Mouse (Mus musculus) liver, embryonic 15.5 days (tissue): ENCODE measurements around the gene S100a3. TPM values are rescaled to one million over a fixed set of nuclear protein-coding genes. Genes with fewer than 3 reads are reported as not detected.

Experiments used
- ATAC-seq: fragments of 200-750 bp; cut with Nextera tagmentation; 2 replicates; pipeline ENCODE4 v1.8.0; 2017; ENCODE audit warnings: moderate number of reproducible peaks, mild to moderate bottlenecking, moderate library complexity; ENCODE audit not compliant: insufficient read depth
- H3K27ac ChIP-seq: fragments of 300-500 bp; sonication (generic); replicated peaks from 2 replicates; pipeline ENCODE4 v1.5.1; 2015; ENCODE audit warnings: mild to moderate bottlenecking, inconsistent platforms
- H3K27me3 ChIP-seq: fragments of 300-500 bp; sonication (generic); 2 replicates; pipeline ENCODE4 v1.6.1; 2015; ENCODE audit warnings: mild to moderate bottlenecking, inconsistent platforms
- H3K36me3 ChIP-seq: fragments of 300-500 bp; sonication (generic); replicated peaks from 2 replicates; pipeline ENCODE4 v1.6.1; 2015; ENCODE audit warnings: moderate library complexity, mild to moderate bottlenecking, inconsistent platforms
- H3K4me1 ChIP-seq: fragments of 300-500 bp; sonication (generic); replicated peaks from 2 replicates; pipeline ENCODE4 v1.6.1; 2015; ENCODE audit warnings: inconsistent platforms
- H3K4me2 ChIP-seq: fragments of 300-500 bp; sonication (generic); 2 replicates; pipeline ENCODE4 v1.6.1; 2015; ENCODE audit warnings: moderate library complexity, mild to moderate bottlenecking, inconsistent platforms
- H3K4me3 ChIP-seq: fragments of 300-500 bp; sonication (generic); replicated peaks from 2 replicates; pipeline ENCODE4 v1.5.1; 2015; ENCODE audit warnings: mild to moderate bottlenecking, inconsistent platforms
- H3K9ac ChIP-seq: fragments of 300-500 bp; sonication (generic); 2 replicates; pipeline ENCODE4 v1.6.1; 2015; ENCODE audit warnings: moderate library complexity, mild to moderate bottlenecking, inconsistent platforms
- H3K9me3 ChIP-seq: fragments of 300-500 bp; sonication (generic); replicated peaks from 2 replicates; pipeline ENCODE4 v1.6.1; 2016; ENCODE audit warnings: inconsistent platforms
- WGBS: fragments of 180-500 bp; shearing (Covaris S2); methylation state at CpG from one replicate; pipeline ENCODE4 v1.1.7; 2015; ENCODE audit warnings: mixed read lengths; ENCODE audit not compliant: insufficient replicate concordance; 5-methylcytosine and 5-hydroxymethylcytosine counted together
- polyA plus RNA-seq: library from polyadenylated mRNA; unstranded; fragments of >200 nt; fragmentation: Nextera tagmentation; extraction: Ambion mirVana; gene quantifications from 2 replicates; pipeline ENCODE4 v1.2.1, GENCODE M21; 2015

The S100a3 gene
- polyA plus RNA-seq, 1 experiment from 2014 or later: not detected

DNA sequence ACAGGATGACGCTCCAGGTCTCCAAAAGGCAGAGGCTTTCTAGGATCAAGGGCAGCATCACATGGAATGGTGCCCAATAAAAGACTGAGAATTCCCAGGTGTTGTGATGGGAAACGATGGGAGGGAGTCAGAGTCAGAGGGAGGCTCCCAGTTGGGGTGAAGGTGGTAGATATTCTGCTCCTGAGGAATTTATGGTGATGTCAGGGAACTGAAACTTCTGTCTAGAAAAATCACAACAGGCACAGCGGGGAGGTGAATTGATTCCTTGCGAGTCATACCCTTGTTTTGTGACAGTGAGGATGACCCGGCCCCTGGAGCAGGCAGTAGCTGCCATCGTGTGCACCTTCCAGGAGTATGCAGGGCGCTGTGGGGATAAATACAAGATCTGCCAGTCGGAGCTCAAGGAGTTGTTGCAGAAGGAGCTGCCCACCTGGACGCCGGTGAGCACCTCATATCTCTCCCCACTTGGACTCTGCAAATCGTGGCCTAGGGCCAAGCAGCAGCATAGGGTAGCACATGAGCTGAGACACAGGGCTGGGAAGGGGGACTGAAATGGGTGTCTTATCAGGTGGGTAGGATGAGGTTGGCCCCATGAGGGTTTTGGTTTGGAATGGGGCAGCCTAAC, 41.2 kb downstream of the S100a3 start, which contains the start of gene Gm42674:
Gene Gm42674, plus strand, starts transcription at position 419 of the 625 bp plus-strand sequence.
- no peak within 1 kb of the TSS for H3K4me3 ChIP-seq
- H3K4me2 ChIP-seq: no peak within 1 kb of the TSS
- no peaks in the 10 kb centered on the region for H3K36me3 ChIP-seq
- no peaks in the 10 kb centered on the region for H3K9me3 ChIP-seq
- no peaks in the 10 kb centered on the region for H3K4me1 ChIP-seq
- H3K27ac ChIP-seq: no peak within 1 kb of the TSS
- whole genome bisulfite sequencing: 61% methylated on average over 11 of the region's 11 CpGs
- no peak for ATAC-seq
- H3K9ac ChIP-seq: no peak within 1 kb of the TSS
- no peaks in the 10 kb centered on the region for H3K27me3 ChIP-seq

DNA sequence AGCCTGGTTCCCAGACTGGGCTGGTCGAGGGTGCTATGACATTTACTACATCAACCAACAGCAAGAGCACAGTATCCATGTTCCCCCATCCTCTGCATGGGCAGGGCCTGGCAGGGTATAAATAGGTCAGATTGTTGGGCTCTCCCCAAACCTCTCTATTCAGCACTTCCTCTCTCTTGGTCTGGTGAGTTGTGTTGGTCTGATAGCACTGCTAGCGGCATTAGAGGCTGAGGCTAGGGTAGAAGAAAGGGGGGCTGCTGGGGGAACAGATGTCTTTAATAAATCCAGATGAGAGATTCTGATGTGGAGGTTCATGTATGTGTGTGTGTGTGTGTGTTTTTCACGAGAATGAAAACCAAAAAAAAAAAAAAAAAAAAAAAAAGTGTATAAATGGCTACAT, 43.2 kb downstream of the S100a3 start, which contains the start of gene S100a4:
Gene S100a4, plus strand, starts transcription at position 149 of the 400 bp plus-strand sequence.
- Histone ChIP-seq H3K36me3 (no peaks in the 10 kb centered on the region), H3K27me3 (peaks cover 4% of the 10 kb centered on the region; the same call in 1 of the 2 replicates), H3K4me3 (no peak within 1 kb of the TSS), H3K4me1 (no peaks in the 10 kb centered on the region), H3K9me3 (no peaks in the 10 kb centered on the region), H3K9ac (no peak within 1 kb of the TSS), H3K27ac (no peak within 1 kb of the TSS), H3K4me2 (no peak within 1 kb of the TSS)
- ATAC-seq: no peak
- whole genome bisulfite sequencing: 12% methylated on average over 3 of the region's 3 CpGs

DNA sequence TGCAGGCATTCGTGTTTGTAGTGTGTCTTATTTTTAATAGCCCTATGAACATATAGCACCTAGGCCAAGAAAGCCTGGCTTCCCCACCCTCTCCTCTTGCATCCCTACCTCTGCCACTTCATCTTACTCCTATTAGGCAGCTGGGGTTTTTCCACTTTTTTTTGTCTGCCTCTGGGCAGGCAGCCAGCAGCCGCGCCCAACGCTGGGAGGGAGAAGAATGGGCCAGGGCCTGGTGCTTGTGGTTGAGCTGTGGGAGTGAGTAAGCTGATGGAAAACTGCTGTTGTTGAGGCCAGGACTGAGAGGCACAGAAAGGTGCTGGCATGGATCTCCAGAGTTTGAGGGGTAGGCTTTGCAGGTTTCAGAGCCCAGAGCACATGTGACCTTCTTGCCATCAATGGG, 44.0 kb downstream of the S100a3 start:
- Histone ChIP-seq H3K4me3 (no peak overlapping the region), H3K4me2 (no peak overlapping the region), H3K27ac (no peak overlapping the region), H3K36me3 (no peaks in the 10 kb centered on the region), H3K27me3 (peaks cover 4% of the 10 kb centered on the region; the same call in 1 of the 2 replicates), H3K9ac (no peak overlapping the region), H3K9me3 (no peaks in the 10 kb centered on the region), H3K4me1 (no peaks in the 10 kb centered on the region)
- WGBS: 24% methylated on average over 4 of the region's 4 CpGs
- no peak for ATAC-seq

DNA sequence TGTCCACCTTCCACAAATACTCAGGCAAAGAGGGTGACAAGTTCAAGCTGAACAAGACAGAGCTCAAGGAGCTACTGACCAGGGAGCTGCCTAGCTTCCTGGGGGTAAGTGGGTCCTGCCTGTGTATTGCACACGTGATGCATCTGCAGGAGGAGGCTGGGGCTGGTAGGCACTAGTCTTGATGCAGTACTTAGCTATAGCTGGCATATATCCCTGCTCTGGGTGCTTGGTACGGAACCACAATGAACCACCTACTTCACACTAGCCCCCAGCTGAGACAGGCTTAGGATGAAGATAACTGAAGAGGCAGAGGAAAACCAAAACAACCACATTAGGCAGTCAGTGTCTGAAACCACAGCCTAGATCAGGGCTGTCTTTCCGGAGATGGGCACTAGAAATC, 44.7 kb downstream of the S100a3 start:
- no peak overlapping the region for H3K9ac ChIP-seq
- 27% methylated on average over 3 of the region's 3 CpGs for WGBS
- no peak for ATAC-seq
- peaks cover 4% of the 10 kb centered on the region; the same call in 1 of the 2 replicates for H3K27me3 ChIP-seq
- no peaks in the 10 kb centered on the region for H3K4me1 ChIP-seq
- no peaks in the 10 kb centered on the region for H3K36me3 ChIP-seq
- no peak overlapping the region for H3K4me3 ChIP-seq
- no peaks in the 10 kb centered on the region for H3K9me3 ChIP-seq
- no peak overlapping the region for H3K4me2 ChIP-seq
- no peak overlapping the region for H3K27ac ChIP-seq

DNA sequence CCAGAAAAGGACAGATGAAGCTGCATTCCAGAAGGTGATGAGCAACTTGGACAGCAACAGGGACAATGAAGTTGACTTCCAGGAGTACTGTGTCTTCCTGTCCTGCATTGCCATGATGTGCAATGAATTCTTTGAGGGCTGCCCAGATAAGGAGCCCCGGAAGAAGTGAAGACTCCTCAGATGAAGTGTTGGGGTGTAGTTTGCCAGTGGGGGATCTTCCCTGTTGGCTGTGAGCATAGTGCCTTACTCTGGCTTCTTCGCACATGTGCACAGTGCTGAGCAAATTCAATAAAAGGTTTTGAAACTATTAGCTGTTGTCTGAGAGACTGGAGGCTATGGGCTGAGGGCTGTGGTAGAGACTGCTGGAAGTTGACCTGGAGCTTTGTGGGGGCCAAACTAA, 45.4 kb downstream of the S100a3 start:
- H3K27me3 ChIP-seq: peaks cover 4% of the 10 kb centered on the region; the same call in 1 of the 2 replicates
- 54% methylated on average over 2 of the region's 2 CpGs for WGBS
- no peak overlapping the region for H3K27ac ChIP-seq
- no peak overlapping the region for H3K4me3 ChIP-seq
- H3K4me1 ChIP-seq: no peaks in the 10 kb centered on the region
- H3K9ac ChIP-seq: no peak overlapping the region
- no peak overlapping the region for H3K4me2 ChIP-seq
- H3K9me3 ChIP-seq: no peaks in the 10 kb centered on the region
- no peak for ATAC-seq
- H3K36me3 ChIP-seq: no peaks in the 10 kb centered on the region

DNA sequence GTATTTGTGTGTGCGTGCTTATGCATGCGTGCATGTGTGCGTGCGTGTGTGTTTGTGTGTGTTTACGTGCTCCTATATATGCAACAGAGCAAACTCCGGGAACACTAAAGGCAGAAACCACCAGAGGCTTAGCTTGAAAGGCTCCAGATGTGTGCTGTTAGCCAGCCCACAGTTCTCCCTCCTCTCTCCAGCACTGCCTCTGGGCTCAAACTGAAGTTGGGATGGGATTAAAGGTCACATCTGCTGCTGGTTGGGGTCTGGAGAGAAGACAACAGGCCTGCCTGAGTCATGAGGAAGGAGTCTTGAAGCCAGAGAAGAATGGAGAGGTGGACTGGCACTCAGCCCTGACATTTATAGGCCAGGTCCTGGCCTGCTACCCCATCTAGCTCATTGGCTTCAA, 45.8 kb downstream of the S100a3 start:
- Histone ChIP-seq H3K4me1 (no peaks in the 10 kb centered on the region), H3K27ac (no peak overlapping the region), H3K4me2 (no peak overlapping the region), H3K36me3 (no peaks in the 10 kb centered on the region), H3K4me3 (no peak overlapping the region), H3K27me3 (peaks cover 4% of the 10 kb centered on the region; the same call in 1 of the 2 replicates), H3K9me3 (no peaks in the 10 kb centered on the region), H3K9ac (no peak overlapping the region)
- WGBS: 81% methylated on average over 6 of the region's 6 CpGs
- ATAC-seq: no peak

DNA sequence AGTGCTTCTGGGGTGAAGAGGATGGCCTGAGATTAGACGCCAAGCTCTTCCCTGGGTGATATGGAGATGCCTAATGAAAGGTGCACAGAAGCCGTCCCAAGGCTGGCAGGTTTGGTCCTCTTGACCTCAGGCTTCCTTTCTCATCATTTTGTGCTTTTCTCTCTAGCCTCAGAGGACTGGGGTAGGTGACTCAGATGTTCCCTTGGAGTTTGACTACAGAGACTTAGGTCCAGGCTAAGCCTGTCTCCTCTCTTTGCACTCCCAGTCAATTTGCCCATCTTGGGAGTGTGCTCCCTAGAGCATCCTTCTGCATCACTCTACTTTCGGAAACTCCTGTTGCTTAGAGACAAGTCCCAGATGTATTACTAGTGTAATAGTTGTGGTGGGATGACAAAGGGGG, 47.0 kb downstream of the S100a3 start:
- ATAC-seq: no peak
- H3K4me2 ChIP-seq: no peak overlapping the region
- H3K27ac ChIP-seq: no peak overlapping the region
- no peak overlapping the region for H3K9ac ChIP-seq
- H3K27me3 ChIP-seq: peaks cover 4% of the 10 kb centered on the region; the same call in 1 of the 2 replicates
- no peaks in the 10 kb centered on the region for H3K9me3 ChIP-seq
- no peaks in the 10 kb centered on the region for H3K36me3 ChIP-seq
- WGBS: 60% methylated on average over 3 of the region's 3 CpGs
- H3K4me3 ChIP-seq: no peak overlapping the region
- no peaks in the 10 kb centered on the region for H3K4me1 ChIP-seq

DNA sequence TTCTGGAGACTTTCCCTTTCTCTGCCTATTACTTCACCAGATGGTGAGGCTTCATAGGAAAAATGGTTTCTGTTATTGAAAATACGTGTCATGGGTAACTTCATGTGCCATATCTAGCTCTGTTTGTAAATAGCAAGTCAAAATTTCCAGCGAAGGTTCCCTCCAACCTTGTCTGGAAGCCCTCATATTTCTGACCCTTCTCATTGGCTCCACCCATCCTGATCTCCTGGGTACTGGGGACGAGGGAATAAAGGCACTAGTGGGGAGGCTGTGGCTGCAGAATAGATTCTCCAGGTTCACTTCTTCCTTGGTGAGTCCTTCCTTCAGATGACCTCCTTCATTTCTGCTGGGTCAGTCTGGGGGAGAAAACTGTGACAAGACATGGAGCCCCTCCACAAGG, 47.8 kb downstream of the S100a3 start, which contains the start of gene S100a5:
Gene S100a5, plus strand, starts transcription at position 301 of the 400 bp plus-strand sequence.
- Histone ChIP-seq H3K4me2 (no peak within 1 kb of the TSS), H3K4me3 (no peak within 1 kb of the TSS), H3K9ac (no peak within 1 kb of the TSS), H3K4me1 (peaks cover 5% of the 10 kb centered on the region; the same call in 1 of the 2 replicates), H3K27me3 (peaks cover 4% of the 10 kb centered on the region; the same call in 1 of the 2 replicates), H3K27ac (no peak within 1 kb of the TSS), H3K36me3 (no peaks in the 10 kb centered on the region), H3K9me3 (no peaks in the 10 kb centered on the region)
- ATAC-seq: no peak
- WGBS: 25% methylated on average over 3 of the region's 3 CpGs

DNA sequence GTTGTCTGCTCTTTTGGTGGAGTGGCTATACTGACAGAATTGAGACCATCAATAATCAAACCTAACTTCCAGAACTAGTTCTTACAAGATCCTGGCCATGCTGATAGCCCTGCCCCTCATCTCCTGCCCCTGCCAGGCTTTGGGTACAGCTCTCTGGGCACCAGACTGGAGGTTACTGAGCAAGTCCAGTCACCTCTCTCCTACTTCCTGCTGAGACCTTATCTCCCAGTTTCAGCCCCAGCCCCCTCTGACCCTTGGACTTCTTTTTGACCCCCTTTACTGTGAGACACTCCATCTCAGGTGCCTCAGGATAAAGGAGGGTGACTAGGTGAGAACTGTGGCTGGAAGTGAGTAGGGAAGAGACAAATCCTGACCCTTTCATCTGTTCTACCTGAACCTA, 48.7 kb downstream of the S100a3 start:
- no peak overlapping the region for H3K4me3 ChIP-seq
- no peaks in the 10 kb centered on the region for H3K36me3 ChIP-seq
- H3K4me2 ChIP-seq: no peak overlapping the region
- H3K4me1 ChIP-seq: peaks cover 5% of the 10 kb centered on the region; the same call in 1 of the 2 replicates
- no peak overlapping the region for H3K9ac ChIP-seq
- no peak for ATAC-seq
- peaks cover 6% of the 10 kb centered on the region; the same call in 1 of the 2 replicates for H3K27me3 ChIP-seq
- H3K27ac ChIP-seq: no peak overlapping the region
- H3K9me3 ChIP-seq: no peaks in the 10 kb centered on the region

DNA sequence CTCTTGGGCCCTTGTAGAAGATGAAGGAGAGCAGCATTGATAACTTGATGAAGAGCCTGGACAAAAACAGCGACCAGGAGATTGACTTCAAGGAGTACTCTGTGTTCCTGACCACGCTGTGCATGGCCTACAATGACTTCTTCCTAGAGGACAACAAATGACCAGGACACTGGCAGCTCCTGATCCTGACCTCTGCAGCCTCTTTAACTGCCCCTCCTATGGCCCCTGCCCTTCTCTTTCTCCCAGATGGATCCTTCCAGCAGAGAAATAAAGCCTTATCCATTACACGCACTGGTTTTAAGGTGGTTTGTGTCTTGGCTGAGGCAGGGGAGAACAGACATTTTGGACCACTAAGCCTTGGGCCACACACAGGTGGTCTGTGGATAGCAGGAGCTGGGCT, 51.1 kb downstream of the S100a3 start:
- WGBS: 58% methylated on average over 3 of the region's 3 CpGs
- Histone ChIP-seq H3K36me3 (no peaks in the 10 kb centered on the region), H3K4me1 (peaks cover 5% of the 10 kb centered on the region; the same call in 1 of the 2 replicates), H3K4me3 (no peak overlapping the region), H3K27me3 (peaks cover 6% of the 10 kb centered on the region; the same call in 1 of the 2 replicates), H3K9me3 (no peaks in the 10 kb centered on the region), H3K9ac (no peak overlapping the region), H3K4me2 (no peak overlapping the region), H3K27ac (no peak overlapping the region)
- ATAC-seq: no peak

DNA sequence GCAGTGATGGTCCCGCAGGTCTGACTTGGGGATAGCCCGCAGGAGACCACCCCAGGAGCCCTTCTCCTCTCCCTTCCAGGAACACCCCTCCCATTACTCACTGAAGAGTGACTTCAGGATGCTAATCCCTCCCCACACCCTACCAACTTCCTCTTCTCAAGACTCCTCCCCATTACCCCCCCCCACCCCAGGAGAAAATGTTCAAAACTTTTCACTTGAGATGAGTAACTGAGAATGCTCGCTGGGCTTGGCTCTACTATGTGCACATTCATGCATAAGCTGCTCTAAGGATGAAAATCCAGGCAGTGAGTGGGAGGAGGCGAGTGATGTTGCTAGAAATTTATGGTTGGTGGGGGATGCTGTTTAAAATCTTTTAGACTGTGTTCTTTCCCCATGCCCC, 51.7 kb downstream of the S100a3 start:
- Histone ChIP-seq H3K4me3 (no peak overlapping the region), H3K4me1 (peaks cover 5% of the 10 kb centered on the region; the same call in 1 of the 2 replicates), H3K27me3 (peaks cover 6% of the 10 kb centered on the region; the same call in 1 of the 2 replicates), H3K4me2 (no peak overlapping the region), H3K27ac (no peak overlapping the region), H3K9me3 (no peaks in the 10 kb centered on the region), H3K9ac (no peak overlapping the region), H3K36me3 (no peaks in the 10 kb centered on the region)
- no peak for ATAC-seq
- 16% methylated on average over 4 of the region's 4 CpGs for WGBS
